Mouse (Mus musculus) C2C12 (cell line): ENCODE measurements around the gene Hoxd8.

Source experiments
- CEBPB ChIP-seq: IDR thresholded peaks from one replicate; pipeline ENCODE4 v1.6.1; 2011; ENCODE audit warnings: low read depth, mild to moderate bottlenecking, control low read depth, moderate library complexity
- CTCF ChIP-seq: IDR thresholded peaks from one replicate; pipeline ENCODE4 v1.5.1; 2011; ENCODE audit not compliant: control insufficient read depth, insufficient read depth, insufficient read length
- FOSL1 ChIP-seq: IDR thresholded peaks from one replicate; pipeline ENCODE4 v1.8.0; 2011; ENCODE audit warnings: mild to moderate bottlenecking, low read length; ENCODE audit not compliant: poor library complexity, insufficient read depth, severe bottlenecking
- MAX ChIP-seq: IDR thresholded peaks from one replicate; pipeline ENCODE4 v1.6.1; 2011; ENCODE audit warnings: mild to moderate bottlenecking, control low read depth
- MYOD1 ChIP-seq: IDR thresholded peaks from one replicate; pipeline ENCODE4 v1.6.1; 2011; ENCODE audit warnings: low read depth; ENCODE audit not compliant: control insufficient read depth, insufficient read length
- USF1 ChIP-seq: IDR thresholded peaks from one replicate; pipeline ENCODE4 v1.6.1; 2011; ENCODE audit warnings: low read depth, mild to moderate bottlenecking, control low read depth, moderate library complexity

GRCm38 (mm10) chr2:74708676-74709075 lies 4.3 kb downstream of the Hoxd8 start:
- TF ChIP-seq CTCF (no peak), MAX (no peak), MYOD1 (no peak), USF1 (no peak), CEBPB (no peak), FOSL1 (no peak)
